Mouse (Mus musculus): ENCODE results near the gene Olfr361. TPM values are rescaled to one million over a fixed set of nuclear protein-coding genes. Genes with fewer than 3 reads are reported as not detected.

Gene Olfr361
- polyA plus RNA-seq (2012; rRNA removed): not detected in 2 replicates

DNA sequence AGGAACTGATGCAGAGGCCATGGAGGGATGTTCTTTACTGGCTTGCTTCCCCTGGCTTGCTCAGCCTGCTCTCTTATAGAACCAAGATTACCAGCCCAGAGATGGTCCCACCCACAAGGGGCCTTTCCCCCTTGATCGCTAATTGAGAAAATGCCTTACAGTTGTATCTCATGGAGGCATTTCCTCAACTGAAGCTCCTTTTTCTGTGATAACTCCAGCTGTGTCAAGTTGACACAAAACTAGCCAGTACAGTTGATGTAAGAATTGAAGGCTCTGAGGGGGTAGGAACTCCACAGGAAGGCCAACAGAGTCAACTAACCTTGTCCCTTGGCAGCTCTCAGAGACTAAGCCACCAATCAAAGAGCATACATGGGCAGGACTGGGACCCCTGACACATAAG, at the start of gene Olfr361:
Gene Olfr361, minus strand, starts transcription at position 101 of the 400 bp plus-strand sequence.

GRCm38 (mm10) chr2:37117810-37118209, 28.7 kb upstream of the Olfr361 start, which contains the start of gene Olfr362:
TSS of gene Olfr362 (minus strand) at chr2:37117910.

DNA sequence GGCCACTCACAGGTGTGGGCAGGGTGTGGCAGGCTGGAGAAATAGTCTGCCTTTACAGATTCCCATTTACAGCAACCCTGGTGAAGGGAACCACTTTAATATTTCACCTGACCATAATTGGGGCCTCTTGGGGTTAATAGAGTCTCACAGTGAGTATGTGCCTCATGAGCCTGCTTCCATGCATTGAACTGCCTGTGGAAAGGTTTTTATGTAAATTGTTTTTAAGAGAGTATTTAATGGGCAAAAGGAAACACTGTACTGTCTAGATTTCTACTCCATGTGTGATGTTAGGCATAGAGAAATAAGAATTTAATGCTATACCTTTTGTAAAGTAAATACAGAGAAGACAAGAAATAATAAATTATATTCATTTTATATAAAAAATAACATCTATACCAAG, 23.6 kb downstream of the Olfr361 start, which contains the start of gene Olfr360:
Gene Olfr360, plus strand, starts transcription at position 301 of the 400 bp plus-strand sequence.

Other genes with a start within 250 kb of the Olfr361 start
- gene Olfr350, start 243.0 kb downstream of the Olfr361 start, polyA plus RNA-seq (2012; rRNA removed): not detected in 2 replicates
- gene Olfr351, start 226.6 kb downstream of the Olfr361 start, polyA plus RNA-seq (2012; rRNA removed): not detected in 2 replicates
- not detected in 2 replicates for gene Olfr352, start 220.8 kb downstream of the Olfr361 start, polyA plus RNA-seq (2012; rRNA removed)
- not detected in 2 replicates for gene Olfr353, start 196.4 kb downstream of the Olfr361 start, polyA plus RNA-seq (2012; rRNA removed)
- gene Olfr354, start 183.6 kb downstream of the Olfr361 start, polyA plus RNA-seq (2012; rRNA removed): not detected in 2 replicates
- not detected in 2 replicates for gene Olfr355, start 160.4 kb downstream of the Olfr361 start, polyA plus RNA-seq (2012; rRNA removed)
- gene Olfr356, start 152.2 kb downstream of the Olfr361 start, polyA plus RNA-seq (2012; rRNA removed): not detected in 2 replicates
- gene Olfr357, start 95.5 kb downstream of the Olfr361 start, polyA plus RNA-seq (2012; rRNA removed): not detected in 2 replicates
- gene Olfr358, start 80.0 kb downstream of the Olfr361 start, polyA plus RNA-seq (2012; rRNA removed): not detected in 2 replicates
- gene Olfr360, start 23.5 kb downstream of the Olfr361 start, polyA plus RNA-seq (2012; rRNA removed): not detected in 2 replicates
- gene Olfr362, start 28.6 kb upstream of the Olfr361 start, polyA plus RNA-seq (2012; rRNA removed): not detected in 2 replicates
- not detected in 2 replicates for gene Olfr364-ps1, start 50.0 kb upstream of the Olfr361 start, polyA plus RNA-seq (2012; rRNA removed)
- not detected in 2 replicates for gene Olfr365, start 98.9 kb upstream of the Olfr361 start, polyA plus RNA-seq (2012; rRNA removed)
- not detected in 2 replicates for gene Olfr366, start 122.3 kb upstream of the Olfr361 start, polyA plus RNA-seq (2012; rRNA removed)
- gene Olfr368, start 237.2 kb upstream of the Olfr361 start, polyA plus RNA-seq (2012; rRNA removed): not detected in 2 replicates